Mouse (Mus musculus) kidney, adult 18-20 months (tissue): Measurements from ENCODE around the gene Cct3.
"Not testable (repeated sequence)": the region's sequence is repeated elsewhere in the genome, so short reads cannot be mapped to it uniquely, and the experiment has no call there.

Experiments used
- DNase-seq: peaks from one replicate; pipeline ENCODE4 v3.0.0; 2021

Gene Cct3

GRCm38 (mm10) chr3:88295272-88295671, 1.6 kb upstream of the Cct3 start:
- DNase-seq = not testable (repeated sequence)

- no peak for DNase-seq
Observed at GRCm38 (mm10) chr3:88296110-88296560, 781 bp upstream of the Cct3 start.

- no peak for DNase-seq
Observed at GRCm38 (mm10) chr3:88297321-88297851, 470 bp downstream of the Cct3 start.

DNA sequence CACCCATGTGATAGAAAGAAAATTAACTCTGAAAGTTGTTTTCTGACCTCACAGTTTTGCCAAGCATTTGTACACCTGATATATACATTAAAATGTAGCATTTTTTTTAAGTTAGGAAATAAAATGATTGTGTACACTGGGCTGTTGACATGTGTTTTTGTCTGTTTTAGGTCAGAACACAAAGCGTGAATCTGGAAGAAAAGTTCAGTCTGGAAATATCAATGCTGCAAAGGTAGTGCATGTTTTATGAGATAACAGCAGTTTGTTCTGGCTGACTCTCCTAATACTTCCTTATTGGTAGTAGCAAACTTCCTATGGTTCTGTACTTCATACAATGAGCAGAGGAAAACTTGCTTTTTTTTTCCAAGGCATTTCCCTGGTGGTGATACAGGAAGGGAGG, 2.3 kb downstream of the Cct3 start:
- DNase-seq = no peak

DNA sequence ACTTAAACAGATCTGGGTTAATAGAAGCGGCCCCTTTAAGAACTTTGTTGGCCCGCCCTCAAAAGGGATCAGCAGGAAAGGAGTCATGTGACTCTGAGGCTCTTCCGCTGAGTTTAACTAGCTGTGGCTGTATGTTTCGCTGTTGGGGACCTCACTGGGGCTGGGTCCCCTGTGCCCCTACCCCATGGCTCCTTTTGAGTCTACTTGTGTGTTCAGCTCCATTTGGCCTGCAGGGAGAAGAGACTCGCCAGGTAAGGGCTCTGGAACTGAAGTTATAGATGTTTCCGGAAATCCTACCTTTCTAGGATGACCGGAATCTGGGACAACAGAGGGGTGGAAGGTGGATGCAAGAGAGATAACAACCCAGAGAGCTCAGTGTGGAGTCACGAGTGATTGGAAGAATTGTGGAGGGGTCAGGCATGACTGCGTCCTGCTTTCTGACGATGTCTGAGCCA, 28.1 kb downstream of the Cct3 start, which contains the start of gene Glmp:
Gene Glmp, plus strand, starts transcription at position 73 of the 455 bp plus-strand sequence.
- peak; percentile 80 for DNase-seq

DNA sequence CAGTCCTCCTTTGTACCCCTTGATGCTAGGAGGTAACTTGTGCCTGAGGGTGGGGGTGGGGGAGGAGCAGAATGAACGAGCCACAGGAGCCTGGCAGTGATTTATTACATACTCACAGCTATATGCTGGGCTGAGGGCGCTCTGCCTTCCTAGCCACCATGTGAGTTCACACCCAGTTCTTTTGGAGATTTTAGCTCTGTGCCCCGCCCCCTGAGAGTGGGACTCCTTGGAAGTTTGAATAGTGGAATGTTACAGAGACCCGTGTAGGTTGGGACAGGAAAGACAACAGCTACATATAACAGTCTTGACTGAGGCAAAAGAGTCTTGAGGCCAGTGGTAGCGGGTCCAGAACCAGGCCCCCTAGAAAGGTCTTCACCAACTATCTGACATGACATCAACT, 32.0 kb downstream of the Cct3 start:
- DNase-seq = no peak

- DNase-seq = peak; percentile 43
Observed at GRCm38 (mm10) chr3:88331282-88331681, 34.4 kb downstream of the Cct3 start.

- DNase-seq = peak; percentile 29
Observed at GRCm38 (mm10) chr3:88334029-88334658, 37.2 kb downstream of the Cct3 start.

- DNase-seq = no peak
Observed at GRCm38 (mm10) chr3:88334902-88335435, 38.1 kb downstream of the Cct3 start.

- DNase-seq = peak; percentile 57
Observed at GRCm38 (mm10) chr3:88335436-88336053, 38.6 kb downstream of the Cct3 start.

DNA sequence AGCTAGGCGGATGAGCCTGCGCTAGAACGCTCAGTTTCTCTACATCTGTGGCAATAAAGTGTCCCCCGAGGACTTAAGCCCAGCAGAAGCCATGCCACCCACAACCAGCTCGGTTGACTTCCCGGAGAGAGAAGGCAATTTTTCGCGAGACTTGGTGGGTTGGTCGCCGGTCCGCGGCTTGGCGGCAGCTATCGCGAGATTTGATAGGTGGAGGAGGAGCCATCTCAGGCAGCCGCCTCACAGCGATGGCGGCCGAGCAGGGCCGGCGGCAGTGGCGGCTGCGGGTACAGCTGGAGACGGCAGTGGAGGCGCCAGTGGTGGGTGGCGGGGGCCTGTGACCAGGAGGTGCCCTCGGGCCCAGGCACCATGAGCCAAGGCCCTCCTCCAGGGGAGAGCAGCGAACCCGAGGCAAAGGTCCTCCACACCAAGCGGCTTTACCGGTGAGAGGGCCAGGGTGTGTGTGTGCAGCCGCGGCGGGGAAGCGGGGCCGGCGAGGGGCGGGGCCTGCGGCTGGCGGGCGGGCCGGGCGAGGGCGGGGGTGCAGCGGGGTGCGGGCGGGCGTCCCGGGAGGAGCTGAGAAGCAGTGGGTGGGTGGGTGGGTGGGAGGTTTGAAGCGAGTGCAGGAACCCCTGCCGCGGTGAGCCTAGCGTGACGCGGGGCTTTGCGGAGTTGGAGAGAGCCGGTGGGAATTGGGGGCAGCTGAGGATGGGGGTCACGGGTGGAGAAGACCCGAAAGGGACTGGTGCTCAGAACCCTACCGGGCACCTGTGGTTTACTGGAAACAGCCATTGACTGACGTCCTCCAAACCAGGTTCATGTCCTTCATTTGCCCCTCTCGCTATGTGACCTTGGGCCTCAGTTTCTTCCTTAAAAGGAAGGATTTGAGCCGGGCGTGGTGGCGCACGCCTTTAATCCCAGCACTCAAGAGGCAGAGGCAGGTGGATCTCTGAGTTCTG, 39.4 kb downstream of the Cct3 start, which contains the start of the genes Tmem79 and Smg5:
Gene Tmem79, minus strand, starts transcription at position 91 of the 956 bp plus-strand sequence.
Gene Smg5, plus strand, starts transcription at position 203 of the 956 bp plus-strand sequence.
- peak; percentile 98 for DNase-seq

DNA sequence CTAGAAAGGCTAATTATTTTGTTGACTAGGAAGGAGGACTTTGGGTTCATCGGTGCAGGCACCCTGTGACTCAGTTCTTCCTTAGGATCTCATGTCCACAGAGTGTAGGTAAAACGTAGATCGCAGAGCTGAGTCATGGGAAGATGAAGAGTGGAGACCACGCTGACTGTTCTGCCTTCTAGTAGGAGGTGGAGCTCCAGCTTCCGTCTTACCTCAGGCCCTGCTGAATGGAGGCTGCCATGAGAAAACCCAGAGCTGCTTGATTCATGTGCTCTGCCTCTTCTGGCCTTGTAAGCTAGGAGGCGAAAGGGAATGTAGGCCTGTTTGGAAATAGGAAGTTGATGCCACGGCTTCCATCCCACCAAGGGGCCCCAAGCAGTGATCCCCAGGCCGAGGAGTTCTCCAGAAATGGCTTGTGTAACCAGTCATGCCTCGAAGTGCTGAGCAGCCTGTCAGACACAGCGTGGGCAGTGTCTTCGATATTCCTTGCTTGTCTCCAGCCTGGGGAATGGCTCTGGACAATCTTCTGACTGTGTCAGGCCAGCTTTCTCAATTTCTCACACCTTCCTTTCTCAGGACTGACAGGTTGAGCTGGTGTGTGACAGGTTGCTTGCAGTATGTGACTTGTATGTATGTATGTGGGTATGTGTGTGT, 40.6 kb downstream of the Cct3 start:
- no peak for DNase-seq

GRCm38 (mm10) chr3:88338316-88338715, 41.4 kb downstream of the Cct3 start:
- no peak for DNase-seq

- DNase-seq = no peak
Observed at GRCm38 (mm10) chr3:88339006-88339405, 42.1 kb downstream of the Cct3 start.

GRCm38 (mm10) chr3:88350732-88351131, 53.8 kb downstream of the Cct3 start:
- no peak for DNase-seq

GRCm38 (mm10) chr3:88352907-88353306, 56.0 kb downstream of the Cct3 start:
- DNase-seq = no peak

DNA sequence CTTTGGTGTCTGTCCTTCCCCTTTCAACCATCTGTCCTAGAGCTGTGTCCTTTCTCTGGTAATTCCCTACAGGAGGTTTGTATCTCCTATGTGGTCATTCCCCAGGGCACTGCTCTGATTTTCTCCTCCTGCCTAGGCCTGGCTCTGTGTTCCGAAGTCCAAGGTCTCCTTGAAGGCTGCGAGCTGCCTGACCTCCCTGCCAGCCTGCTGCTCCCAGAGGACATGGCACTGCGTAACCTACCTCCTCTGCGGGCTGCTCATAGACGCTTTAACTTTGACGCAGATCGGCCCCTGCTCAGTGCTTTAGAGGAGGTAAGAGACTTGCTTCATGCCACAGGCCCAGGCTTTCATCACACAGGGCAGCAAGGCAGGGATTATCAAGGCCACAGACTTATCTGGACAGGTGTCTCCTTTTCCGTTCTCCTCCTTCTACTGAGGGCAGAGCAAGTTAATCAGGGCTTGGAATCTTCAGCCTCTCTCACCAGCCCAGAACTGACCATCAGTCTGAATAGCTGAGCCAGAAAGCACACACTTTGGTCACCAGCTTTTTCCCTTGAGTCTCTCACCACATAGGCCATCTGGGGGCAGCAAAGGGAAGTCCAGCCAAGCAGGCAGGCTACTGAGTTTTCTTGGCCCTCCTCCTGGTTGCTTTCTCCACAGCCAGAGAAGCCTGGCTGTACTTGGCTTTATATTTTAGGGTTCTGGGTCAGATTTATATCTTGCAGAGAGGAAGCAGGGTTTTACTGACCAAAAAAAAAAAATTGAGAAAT, 57.7 kb downstream of the Cct3 start:
- DNase-seq = peak; percentile 30

GRCm38 (mm10) chr3:88359584-88359983, 62.7 kb downstream of the Cct3 start:
- no peak for DNase-seq

DNA sequence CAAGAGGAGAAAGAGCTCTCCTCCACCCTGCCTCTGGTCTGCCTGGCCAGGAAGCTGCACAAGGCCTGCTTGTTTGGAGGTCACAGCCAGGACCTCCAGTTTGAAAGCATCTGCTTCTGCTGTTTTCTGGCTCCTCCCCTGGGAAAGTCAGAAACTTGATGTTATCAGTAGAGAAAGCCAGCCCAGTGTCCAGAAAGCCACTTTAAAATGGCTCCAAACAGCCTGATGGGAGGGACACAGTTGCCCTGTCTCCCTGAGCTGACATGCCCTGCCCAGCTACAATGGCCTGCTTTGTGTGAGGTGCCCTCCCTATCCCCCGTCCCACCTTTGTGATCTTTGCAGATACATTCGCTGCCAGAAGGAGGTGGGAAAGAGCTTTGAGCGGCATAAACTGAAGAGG, 63.1 kb downstream of the Cct3 start:
- DNase-seq = no peak

- DNase-seq = no peak
Observed at GRCm38 (mm10) chr3:88361096-88361495, 64.2 kb downstream of the Cct3 start.

DNA sequence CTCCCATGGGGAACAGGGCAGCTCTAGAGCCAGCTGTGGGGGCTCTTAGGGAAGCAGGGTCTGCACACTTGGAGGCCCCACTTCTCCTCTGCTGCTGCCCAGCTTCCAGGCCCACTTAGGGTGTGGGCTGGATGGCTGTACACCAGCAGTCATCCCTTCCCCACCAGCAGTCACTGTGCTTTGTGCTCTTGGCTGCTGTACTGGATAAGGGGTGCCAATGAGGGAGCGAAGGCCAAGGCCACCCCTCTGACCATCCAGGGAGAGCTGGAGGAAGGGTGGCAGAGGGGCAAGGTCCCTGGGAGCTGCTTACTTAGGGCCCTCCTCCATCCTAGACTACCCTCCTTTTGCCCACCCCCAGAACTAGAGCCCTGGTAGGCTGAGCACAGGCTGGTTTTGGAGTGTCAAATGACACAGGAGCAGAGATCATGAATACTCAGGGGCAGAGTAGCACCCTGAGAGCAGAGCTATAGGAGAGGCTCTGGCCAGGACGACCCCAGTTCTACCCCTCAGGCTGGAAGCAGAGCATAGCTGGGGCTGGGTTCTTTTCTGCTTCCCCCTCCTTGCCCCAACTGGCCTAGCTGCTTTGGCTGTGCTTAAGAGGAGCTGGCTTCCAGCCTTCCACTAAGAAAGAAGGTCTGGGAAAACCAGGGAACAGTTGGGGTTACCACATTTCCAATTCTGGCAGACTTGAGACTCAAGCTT, 64.8 kb downstream of the Cct3 start:
- DNase-seq = no peak
